Mouse (Mus musculus) embryonic facial prominence, embryonic 13.5 days (tissue): ENCODE data around the gene Clpp. TPM values are rescaled to one million over a fixed set of nuclear protein-coding genes. Genes with fewer than 3 reads are reported as not detected.

Source experiments
- ATAC-seq: fragments of 200-750 bp; cut with Nextera tagmentation; 2 replicates; pipeline ENCODE4 v1.8.0; 2017; ENCODE audit warnings: low read depth; ENCODE audit not compliant: insufficient number of reproducible peaks, insufficient read depth, low FRiP score, low TSS enrichment
- H3K27ac ChIP-seq: fragments of 300-500 bp; sonication (generic); 2 replicates; pipeline ENCODE4 v1.5.1; 2015; ENCODE audit warnings: moderate library complexity, mild to moderate bottlenecking, inconsistent platforms
- H3K27me3 ChIP-seq: fragments of 300-500 bp; sonication (generic); 2 replicates; pipeline ENCODE4 v1.6.1; 2015; ENCODE audit warnings: mild to moderate bottlenecking, inconsistent platforms
- H3K36me3 ChIP-seq: fragments of 300-500 bp; sonication (generic); 2 replicates; pipeline ENCODE4 v1.6.1; 2015; ENCODE audit warnings: mild to moderate bottlenecking, inconsistent platforms
- H3K4me1 ChIP-seq: fragments of 300-500 bp; sonication (generic); 2 replicates; pipeline ENCODE4 v1.6.1; 2015; ENCODE audit warnings: inconsistent platforms
- H3K4me2 ChIP-seq: fragments of 300-500 bp; sonication (generic); 2 replicates; pipeline ENCODE4 v1.6.1; 2015; ENCODE audit warnings: moderate library complexity, mild to moderate bottlenecking, inconsistent platforms
- H3K4me3 ChIP-seq: fragments of 300-500 bp; sonication (generic); 2 replicates; pipeline ENCODE4 v1.5.1; 2015; ENCODE audit warnings: mild to moderate bottlenecking, inconsistent platforms
- H3K9ac ChIP-seq: fragments of 300-500 bp; sonication (generic); 2 replicates; pipeline ENCODE4 v1.6.1; 2015; ENCODE audit warnings: mild to moderate bottlenecking, inconsistent platforms
- H3K9me3 ChIP-seq: fragments of 300-500 bp; sonication (generic); 2 replicates; pipeline ENCODE4 v1.6.1; 2016; ENCODE audit warnings: inconsistent platforms
- WGBS: fragments of 180-500 bp; shearing (Covaris S2); methylation state at CpG from one replicate; pipeline ENCODE4 v1.1.7; 2015; ENCODE audit warnings: mixed read lengths; 5-methylcytosine and 5-hydroxymethylcytosine counted together
- polyA plus RNA-seq: library from polyadenylated mRNA; unstranded; fragments of >200 nt; fragmentation: Nextera tagmentation; extraction: Ambion mirVana; gene quantifications from 2 replicates; pipeline ENCODE4 v1.2.1, GENCODE M21; 2015

Gene Clpp
- polyA plus RNA-seq, 1 experiment from 2014 or later, result 160 TPM

DNA sequence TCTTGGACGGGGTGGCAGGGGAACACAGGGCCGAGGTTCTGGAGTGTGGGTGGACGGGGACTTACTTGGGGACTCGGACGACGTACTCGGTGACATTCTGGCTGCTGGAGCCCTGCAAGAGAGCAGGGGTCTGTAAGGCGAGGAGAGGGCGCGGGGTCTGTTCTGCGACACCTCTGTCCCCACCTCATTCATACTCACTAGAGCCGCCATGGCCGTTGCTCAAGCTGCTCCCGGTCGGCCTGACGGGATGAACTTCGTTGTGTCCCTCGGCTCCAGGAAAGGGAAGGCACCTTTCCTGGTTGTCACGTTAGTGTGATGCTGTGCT is 20.8 kb downstream of the Clpp start:
- peak overlapping the region; percentile 78 for H3K27ac ChIP-seq
- H3K4me2 ChIP-seq, result peak overlapping the region; percentile 85
- peak overlapping the region; percentile 85 for H3K9ac ChIP-seq
- peaks cover 19% of the 10 kb centered on the region for H3K4me1 ChIP-seq
- no peaks in the 10 kb centered on the region for H3K27me3 ChIP-seq
- under 1% methylated on average over 19 of the region's 19 CpGs for WGBS
- H3K9me3 ChIP-seq, result no peaks in the 10 kb centered on the region
- peaks cover 38% of the 10 kb centered on the region for H3K36me3 ChIP-seq
- H3K4me3 ChIP-seq, result peak overlapping the region; percentile 77
- 0 out of 2 replicates have a peak, but pooled peaks have one; percentile 2 for ATAC-seq

DNA sequence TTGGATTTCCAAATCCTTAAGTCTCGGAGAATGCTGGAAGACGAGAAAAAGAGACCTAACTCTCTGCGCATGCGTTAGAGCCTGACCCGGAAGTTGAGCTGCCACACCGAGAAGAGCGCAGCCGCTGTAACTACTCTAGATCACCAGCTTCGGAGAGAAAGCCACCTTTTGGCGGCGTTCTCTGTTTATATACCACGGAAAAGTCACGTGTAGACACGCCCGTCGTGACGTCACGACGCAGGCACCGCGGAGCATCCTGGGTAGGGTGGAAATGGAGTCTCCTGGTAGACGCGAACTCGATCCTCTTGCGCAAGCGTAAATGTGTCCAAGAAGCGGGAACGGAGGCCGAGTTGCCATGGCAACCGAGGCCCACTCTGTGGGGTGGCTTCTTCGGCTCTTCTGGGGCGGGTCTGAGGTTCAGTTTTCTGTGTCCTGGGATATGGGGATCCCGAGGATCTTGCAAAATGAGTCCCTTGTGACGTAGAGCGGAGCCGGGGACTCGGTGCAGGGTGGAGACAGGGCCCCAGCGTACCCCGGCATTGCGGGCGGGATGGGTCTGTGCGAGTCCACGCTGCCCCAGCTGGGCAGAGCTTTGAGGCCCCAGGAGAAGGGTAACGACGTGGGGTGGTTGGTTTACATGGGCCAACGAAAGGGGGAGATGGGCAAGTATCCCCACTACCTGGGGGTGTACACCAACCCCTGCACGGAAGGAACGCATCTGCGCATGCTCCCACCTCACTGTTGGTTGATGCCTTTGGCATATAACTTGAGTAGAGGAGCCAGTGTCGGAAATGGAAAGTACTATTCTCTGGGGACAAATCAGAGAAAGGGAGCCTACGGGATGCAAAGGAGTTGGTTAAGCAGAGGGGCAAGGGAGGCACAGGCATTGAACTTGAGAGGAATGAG is 21.4 kb downstream of the Clpp start, which contains the start of the genes Gtf2f1 and Gm17949:
Gtf2f1 (minus strand) TSS at position 53 of the 906 bp plus-strand sequence.
Gm17949 (plus strand) TSS at position 234 of the 906 bp plus-strand sequence.
- Histone ChIP-seq H3K4me1 (peaks cover 19% of the 10 kb centered on the region), H3K4me2 (peak within 1 kb of the TSS; percentile 85), H3K27ac (peak within 1 kb of the TSS; percentile 98), H3K9me3 (no peaks in the 10 kb centered on the region), H3K4me3 (peak within 1 kb of the TSS; percentile 77), H3K27me3 (no peaks in the 10 kb centered on the region), H3K36me3 (peaks cover 32% of the 10 kb centered on the region), H3K9ac (peak within 1 kb of the TSS; percentile 85)
- ATAC-seq, result peak; percentile 86
- under 1% methylated on average over 51 of the region's 51 CpGs for WGBS

- H3K4me1 ChIP-seq, result peaks cover 19% of the 10 kb centered on the region
- peak overlapping the region; percentile 77 for H3K4me3 ChIP-seq
- no peaks in the 10 kb centered on the region for H3K27me3 ChIP-seq
- H3K9me3 ChIP-seq, result no peaks in the 10 kb centered on the region
- peak overlapping the region; percentile 83 for H3K9ac ChIP-seq
- peak overlapping the region; percentile 85 for H3K4me2 ChIP-seq
- H3K36me3 ChIP-seq, result peaks cover 24% of the 10 kb centered on the region
- peak overlapping the region; percentile 98 for H3K27ac ChIP-seq
- ATAC-seq, result no peak
- WGBS, result 74% methylated on average over 13 of the region's 13 CpGs
These were observed 22.2 kb downstream of the Clpp start for GRCm38 (mm10) chr17:57012245-57012795.

DNA sequence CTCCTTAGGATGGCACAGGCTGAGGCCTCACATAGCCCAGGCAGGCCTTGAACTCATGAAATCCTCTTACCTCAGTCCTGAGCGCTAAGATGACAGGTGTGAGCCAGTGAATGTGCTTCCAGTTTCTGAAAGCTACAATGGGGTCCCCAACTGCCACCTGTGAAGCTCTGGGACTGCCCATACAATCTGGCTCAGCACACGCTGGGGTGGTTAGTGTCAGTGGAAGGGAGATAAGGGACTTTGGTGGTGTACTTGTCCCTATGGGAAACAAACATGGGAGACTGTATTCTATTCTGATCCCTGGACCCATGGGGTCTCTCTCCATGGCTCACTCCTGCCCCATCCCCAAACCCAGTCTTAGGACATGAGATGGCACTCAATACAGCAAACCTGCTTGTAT is 29.6 kb downstream of the Clpp start:
- 80% methylated on average over 2 of the region's 2 CpGs for WGBS
- peaks cover 56% of the 10 kb centered on the region for H3K36me3 ChIP-seq

DNA sequence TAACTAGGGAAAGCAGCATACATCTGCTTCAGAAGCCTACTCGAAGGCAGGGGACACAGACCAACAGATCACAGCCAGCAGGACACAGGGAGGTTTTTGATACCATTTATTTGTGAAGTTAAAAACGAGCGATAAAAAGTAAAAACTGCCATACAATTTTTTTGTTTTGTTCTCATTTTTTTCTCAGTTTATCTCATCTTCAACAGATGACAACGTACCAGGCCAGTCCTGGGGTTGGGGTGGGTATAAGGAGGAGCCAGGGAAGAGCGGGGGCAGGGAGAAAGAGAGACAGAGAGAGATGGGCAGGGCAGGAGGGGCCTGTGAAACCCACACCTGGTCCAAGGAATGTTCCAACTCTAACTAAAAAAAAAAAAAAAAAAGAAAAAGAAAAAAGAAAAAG is 30.9 kb downstream of the Clpp start:
- Histone ChIP-seq H3K9me3 (no peaks in the 10 kb centered on the region), H3K4me1 (no peaks in the 10 kb centered on the region), H3K27me3 (no peaks in the 10 kb centered on the region), H3K27ac (no peak overlapping the region), H3K36me3 (peaks cover 69% of the 10 kb centered on the region), H3K9ac (no peak overlapping the region), H3K4me3 (no peak overlapping the region), H3K4me2 (no peak overlapping the region)
- WGBS, result 90% methylated on average over 5 of the region's 5 CpGs
- ATAC-seq, result no peak

More for the DNA sequence above, 29.6 kb downstream of the Clpp start:
- H3K9ac ChIP-seq, result no peak overlapping the region
- H3K9me3 ChIP-seq, result no peaks in the 10 kb centered on the region
- no peak overlapping the region for H3K4me3 ChIP-seq
- no peak for ATAC-seq
- H3K4me1 ChIP-seq, result no peaks in the 10 kb centered on the region
- no peak overlapping the region for H3K4me2 ChIP-seq
- H3K27ac ChIP-seq, result no peak overlapping the region
- no peaks in the 10 kb centered on the region for H3K27me3 ChIP-seq

DNA sequence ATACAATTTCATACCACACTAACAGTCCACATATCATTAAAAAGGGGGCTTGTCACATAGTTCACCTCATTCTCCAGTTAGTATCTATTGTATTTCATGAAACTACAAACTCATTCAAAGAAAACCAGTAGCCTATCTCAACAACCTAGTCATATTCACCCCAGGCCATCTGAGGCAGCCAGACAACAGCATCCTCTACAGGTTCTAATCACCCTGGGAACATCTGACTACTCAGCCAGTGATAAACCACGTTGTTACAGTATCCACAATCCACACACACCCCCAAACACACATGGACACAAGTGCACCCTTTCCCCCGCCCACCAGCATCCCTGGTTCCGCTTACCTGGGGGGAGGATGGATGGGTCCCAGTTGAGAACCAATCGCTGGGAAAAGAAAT is 37.4 kb downstream of the Clpp start:
- H3K4me3 ChIP-seq, result no peak overlapping the region
- H3K4me2 ChIP-seq, result no peak overlapping the region
- peaks cover 67% of the 10 kb centered on the region for H3K36me3 ChIP-seq
- 88% methylated on average over 4 of the region's 4 CpGs for WGBS
- no peak overlapping the region for H3K27ac ChIP-seq
- no peak overlapping the region for H3K9ac ChIP-seq
- H3K4me1 ChIP-seq, result peaks cover 16% of the 10 kb centered on the region
- no peaks in the 10 kb centered on the region for H3K27me3 ChIP-seq
- H3K9me3 ChIP-seq, result no peaks in the 10 kb centered on the region
- no peak for ATAC-seq

DNA sequence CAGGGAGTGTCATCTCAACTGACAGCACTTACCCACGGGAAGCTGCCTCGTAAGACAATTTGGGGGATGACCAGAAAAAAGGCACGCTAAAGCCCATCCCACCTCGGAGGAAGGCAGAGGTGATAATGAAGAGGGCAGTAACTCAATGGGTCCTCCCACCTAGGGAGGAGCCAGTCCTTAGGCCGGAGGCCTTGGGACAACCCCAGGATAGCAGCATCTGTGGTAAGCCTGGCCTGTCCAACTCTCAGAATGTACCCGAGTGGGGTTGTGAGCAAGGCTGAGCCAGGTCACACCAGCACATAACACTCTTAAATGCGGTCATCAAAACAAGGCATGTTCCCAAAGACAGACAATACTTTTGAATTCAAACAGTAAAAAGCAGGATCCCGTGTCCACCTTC is 39.6 kb downstream of the Clpp start:
- no peak overlapping the region for H3K27ac ChIP-seq
- H3K4me2 ChIP-seq, result peak overlapping the region; percentile 92
- ATAC-seq, result no peak
- no peaks in the 10 kb centered on the region for H3K9me3 ChIP-seq
- H3K9ac ChIP-seq, result peak overlapping the region; percentile 99
- peaks cover 17% of the 10 kb centered on the region for H3K4me1 ChIP-seq
- 55% methylated on average over 8 of the region's 8 CpGs for WGBS
- H3K36me3 ChIP-seq, result peaks cover 45% of the 10 kb centered on the region
- H3K27me3 ChIP-seq, result no peaks in the 10 kb centered on the region
- peak overlapping the region; percentile 90 for H3K4me3 ChIP-seq

GRCm38 (mm10) chr17:57030931-57031660 is 41.0 kb downstream of the Clpp start, which contains the start of gene Khsrp:
TSS of gene Khsrp (minus strand) at chr17:57031522.
- Histone ChIP-seq H3K27ac (peak within 1 kb of the TSS; percentile 94), H3K9ac (peak within 1 kb of the TSS; percentile 99), H3K27me3 (0 out of 2 replicates have a peak, but pooled peaks cover 3% of the 10 kb centered on the region), H3K4me3 (peak within 1 kb of the TSS; percentile 90), H3K9me3 (no peaks in the 10 kb centered on the region), H3K36me3 (peaks cover 31% of the 10 kb centered on the region), H3K4me1 (peaks cover 17% of the 10 kb centered on the region), H3K4me2 (peak within 1 kb of the TSS; percentile 92)
- WGBS, result under 1% methylated on average over 74 of the region's 99 CpGs
- no peak for ATAC-seq

- peak overlapping the region; percentile 64 for H3K4me2 ChIP-seq
- no peaks in the 10 kb centered on the region for H3K9me3 ChIP-seq
- H3K36me3 ChIP-seq, result peaks cover 23% of the 10 kb centered on the region
- H3K27ac ChIP-seq, result peak overlapping the region; percentile 92
- peaks cover 17% of the 10 kb centered on the region for H3K4me1 ChIP-seq
- H3K9ac ChIP-seq, result peak overlapping the region; percentile 64
- WGBS, result under 1% methylated on average over 38 of the region's 38 CpGs
- ATAC-seq, result peak; percentile 95
- peak overlapping the region; percentile 90 for H3K4me3 ChIP-seq
- 0 out of 2 replicates have a peak, but pooled peaks cover 6% of the 10 kb centered on the region for H3K27me3 ChIP-seq
These were observed 41.7 kb downstream of the Clpp start for GRCm38 (mm10) chr17:57031661-57032420.

GRCm38 (mm10) chr17:57032854-57033253 is 42.7 kb downstream of the Clpp start:
- peaks cover 13% of the 10 kb centered on the region for H3K36me3 ChIP-seq
- peak overlapping the region; percentile 64 for H3K4me2 ChIP-seq
- no peak overlapping the region for H3K9ac ChIP-seq
- no peak for ATAC-seq
- WGBS, result 86% methylated on average over 4 of the region's 4 CpGs
- H3K4me1 ChIP-seq, result peaks cover 17% of the 10 kb centered on the region
- H3K4me3 ChIP-seq, result no peak overlapping the region
- no peaks in the 10 kb centered on the region for H3K9me3 ChIP-seq
- H3K27me3 ChIP-seq, result peaks cover 13% of the 10 kb centered on the region; the same call in 1 of the 2 replicates
- peak overlapping the region; percentile 92; the same call in 1 of the 2 replicates for H3K27ac ChIP-seq

DNA sequence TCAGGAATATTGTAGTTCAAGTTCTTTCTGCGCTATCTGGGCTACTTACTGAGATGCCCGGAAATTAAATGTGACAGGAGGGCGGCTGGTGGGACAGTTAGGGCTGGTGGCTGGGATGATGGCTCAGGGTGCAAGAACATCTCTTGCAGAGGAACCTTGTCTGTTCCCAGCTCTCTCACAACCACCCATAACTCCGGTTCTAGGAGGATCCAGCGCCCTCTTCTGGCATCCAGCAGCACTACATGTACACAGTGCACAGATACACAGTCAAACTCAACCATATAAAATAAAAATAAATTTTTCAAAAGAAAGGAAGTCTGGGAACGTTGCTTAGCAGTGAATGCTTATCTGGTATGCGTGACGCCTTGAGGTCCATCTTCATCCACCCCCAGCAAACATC is 48.9 kb downstream of the Clpp start:
- H3K4me3 ChIP-seq, result no peak overlapping the region
- WGBS, result 38% methylated on average over 8 of the region's 8 CpGs

More for the DNA sequence above, 48.9 kb downstream of the Clpp start:
- Histone ChIP-seq H3K9ac (no peak overlapping the region), H3K4me2 (no peak overlapping the region), H3K4me1 (peaks cover 8% of the 10 kb centered on the region; the same call in 1 of the 2 replicates), H3K9me3 (no peaks in the 10 kb centered on the region), H3K27me3 (peaks cover 27% of the 10 kb centered on the region), H3K27ac (no peak overlapping the region), H3K36me3 (no peaks in the 10 kb centered on the region)
- no peak for ATAC-seq
